Mouse (Mus musculus): ENCODE data around the gene Cyp2e1. TPM values are rescaled to one million over a fixed set of nuclear protein-coding genes. Genes with fewer than 3 reads are reported as not detected.

Cyp2e1 gene
- polyA plus RNA-seq, 2 experiments from 2014 or later: 0.21 TPM; not detected in 1

GRCm38 (mm10) chr7:140810496-140810895 is 47.0 kb downstream of the Cyp2e1 start:
- no peak for ATAC-seq

GRCm38 (mm10) chr7:140811714-140812113 is 48.2 kb downstream of the Cyp2e1 start:
- no peak for ATAC-seq

- no peak for ATAC-seq
Observed at GRCm38 (mm10) chr7:140812850-140813249, 49.3 kb downstream of the Cyp2e1 start.

- no peak for ATAC-seq
Observed at GRCm38 (mm10) chr7:140820173-140820572, 56.6 kb downstream of the Cyp2e1 start.

- no peak for ATAC-seq
Observed at GRCm38 (mm10) chr7:140821305-140821652, 57.7 kb downstream of the Cyp2e1 start.

- no peak for ATAC-seq
Observed at GRCm38 (mm10) chr7:140821653-140822329, 58.3 kb downstream of the Cyp2e1 start, which contains the start of gene Zfp941. Gene Zfp941 (minus strand): TSS chr7:140822178.

- no peak for ATAC-seq
Observed at GRCm38 (mm10) chr7:140822731-140823130, 59.2 kb downstream of the Cyp2e1 start.

Other genes starting within 250 kb of the Cyp2e1 start
- gene Olfr538, start 195.9 kb upstream of the Cyp2e1 start, polyA plus RNA-seq (2017; shearing (Covaris generic)): not detected
- gene Olfr46, start 162.5 kb upstream of the Cyp2e1 start, polyA plus RNA-seq (2017; shearing (Covaris generic)): under 1 TPM in 1 of 2 experiments, not detected in 1; 0.08 TPM
- not detected for gene Olfr61, start 134.8 kb upstream of the Cyp2e1 start, polyA plus RNA-seq (2017; shearing (Covaris generic))
- not detected for gene Olfr53, start 117.3 kb upstream of the Cyp2e1 start, polyA plus RNA-seq (2017; shearing (Covaris generic))
- under 1 TPM; 0.05 to 0.24 TPM for gene Olfr539, start 103.8 kb upstream of the Cyp2e1 start, polyA plus RNA-seq (2017; shearing (Covaris generic))
- gene Olfr45, start 81.8 kb upstream of the Cyp2e1 start, polyA plus RNA-seq (2017; shearing (Covaris generic)): not detected
- gene Olfr541, start 66.5 kb upstream of the Cyp2e1 start, polyA plus RNA-seq (2017; shearing (Covaris generic)): not detected
- gene Syce1, start 24.1 kb downstream of the Cyp2e1 start, polyA plus RNA-seq (2017; shearing (Covaris generic)): under 1 TPM; 0.33 to 0.38 TPM
- gene Zfp941, start 58.4 kb downstream of the Cyp2e1 start, polyA plus RNA-seq (2017; shearing (Covaris generic)): under 1 TPM; 0.13 to 0.23 TPM
- not detected for gene Urah, start 71.3 kb downstream of the Cyp2e1 start, polyA plus RNA-seq (2017; shearing (Covaris generic))
- gene Scgb1c1, start 81.8 kb downstream of the Cyp2e1 start, polyA plus RNA-seq (2017; shearing (Covaris generic)): not detected
- not detected for gene Odf3, start 84.1 kb downstream of the Cyp2e1 start, polyA plus RNA-seq (2017; shearing (Covaris generic))
- gene Gm45785, start 92.6 kb downstream of the Cyp2e1 start, polyA plus RNA-seq (2017; shearing (Covaris generic)): not detected
- gene Ric8a, start 93.2 kb downstream of the Cyp2e1 start, polyA plus RNA-seq (2017; shearing (Covaris generic)): 10 to 100 TPM; 51.6 to 57.0 TPM
- gene Bet1l, start 93.8 kb downstream of the Cyp2e1 start, polyA plus RNA-seq (2017; shearing (Covaris generic)): 10 to 100 TPM; 33.1 to 48.2 TPM
- gene Psmd13, start 118.2 kb downstream of the Cyp2e1 start, polyA plus RNA-seq (2017; shearing (Covaris generic)): 100 to 1,000 TPM; 110 to 160 TPM
- 1 to 10 TPM; 5.9 to 8.0 TPM for gene Sirt3, start 118.6 kb downstream of the Cyp2e1 start, polyA plus RNA-seq (2017; shearing (Covaris generic))
- not detected for gene Cox8b, start 136.7 kb downstream of the Cyp2e1 start, polyA plus RNA-seq (2017; shearing (Covaris generic))
- not detected for gene Nlrp6, start 157.2 kb downstream of the Cyp2e1 start, polyA plus RNA-seq (2017; shearing (Covaris generic))
- 10 to 100 TPM; 15.2 to 15.6 TPM for gene Pgghg, start 177.7 kb downstream of the Cyp2e1 start, polyA plus RNA-seq (2017; shearing (Covaris generic))
- gene Ifitm5, start 186.6 kb downstream of the Cyp2e1 start, polyA plus RNA-seq (2017; shearing (Covaris generic)): not detected
- gene Gm45717, start 192.2 kb downstream of the Cyp2e1 start, polyA plus RNA-seq (2017; shearing (Covaris generic)): not detected
- gene Ifitm2, start 192.2 kb downstream of the Cyp2e1 start, polyA plus RNA-seq (2017; shearing (Covaris generic)): 100 to 1,000 TPM in 1 of 2 experiments, 10 to 100 TPM in 1; 94.1 to 101 TPM
- gene Ifitm1, start 203.5 kb downstream of the Cyp2e1 start, polyA plus RNA-seq (2017; shearing (Covaris generic)): 1 to 10 TPM; 4.6 to 7.5 TPM
- 10 to 100 TPM; 17.0 to 23.4 TPM for gene Ifitm3, start 247.0 kb downstream of the Cyp2e1 start, polyA plus RNA-seq (2017; shearing (Covaris generic))